Mouse (Mus musculus): ENCODE data around the gene Spout1. TPM values are rescaled to one million over a fixed set of nuclear protein-coding genes. Genes with fewer than 3 reads are reported as not detected.

The Spout1 gene
- polyA plus RNA-seq, 1 experiment from 2014 or later = 59.9 TPM

Other genes starting within 250 kb of the Spout1 start
- gene Gle1, start 243.0 kb downstream of the Spout1 start, polyA plus RNA-seq (2015; fragmentation: Nextera tagmentation; extraction: Ambion mirVana) = 44.5 and 45.5 TPM in 2 replicates
- gene Sptan1, start 212.9 kb downstream of the Spout1 start, polyA plus RNA-seq (2015; fragmentation: Nextera tagmentation; extraction: Ambion mirVana) = 73.3 and 82.9 TPM in 2 replicates
- gene Wdr34, start 129.6 kb downstream of the Spout1 start, polyA plus RNA-seq (2015; fragmentation: Nextera tagmentation; extraction: Ambion mirVana) = 20.9 and 24.7 TPM in 2 replicates
- gene Set, start 121.1 kb downstream of the Spout1 start, polyA plus RNA-seq (2015; fragmentation: Nextera tagmentation; extraction: Ambion mirVana) = 437 and 494 TPM in 2 replicates
- gene Pkn3, start 100.8 kb downstream of the Spout1 start, polyA plus RNA-seq (2015; fragmentation: Nextera tagmentation; extraction: Ambion mirVana) = 10.6 and 11.1 TPM in 2 replicates
- 59.8 and 70.4 TPM in 2 replicates for gene Zdhhc12, start 84.8 kb downstream of the Spout1 start, polyA plus RNA-seq (2015; fragmentation: Nextera tagmentation; extraction: Ambion mirVana)
- 5.0 and 5.6 TPM in 2 replicates for gene Zer1, start 53.9 kb downstream of the Spout1 start, polyA plus RNA-seq (2015; fragmentation: Nextera tagmentation; extraction: Ambion mirVana)
- gene Tbc1d13, start 44.7 kb downstream of the Spout1 start, polyA plus RNA-seq (2015; fragmentation: Nextera tagmentation; extraction: Ambion mirVana) = 7.8 and 8.2 TPM in 2 replicates
- 40.9 and 41.9 TPM in 2 replicates for gene Endog, start 7.0 kb downstream of the Spout1 start, polyA plus RNA-seq (2015; fragmentation: Nextera tagmentation; extraction: Ambion mirVana)
- 18.4 and 19.6 TPM in 2 replicates for gene Kyat1, start 27.4 kb upstream of the Spout1 start, polyA plus RNA-seq (2015; fragmentation: Nextera tagmentation; extraction: Ambion mirVana)
- gene Lrrc8a, start 59.3 kb upstream of the Spout1 start, polyA plus RNA-seq (2015; fragmentation: Nextera tagmentation; extraction: Ambion mirVana) = 37.0 and 37.7 TPM in 2 replicates
- gene Gm28035, start 62.1 kb upstream of the Spout1 start, polyA plus RNA-seq (2015; fragmentation: Nextera tagmentation; extraction: Ambion mirVana) = 0.21 and 0.29 TPM in 2 replicates
- 9.8 and 11.5 TPM in 2 replicates for gene Phyhd1, start 87.7 kb upstream of the Spout1 start, polyA plus RNA-seq (2015; fragmentation: Nextera tagmentation; extraction: Ambion mirVana)
- gene Gm28038, start 102.6 kb upstream of the Spout1 start, polyA plus RNA-seq (2015; fragmentation: Nextera tagmentation; extraction: Ambion mirVana) = not detected in 2 replicates
- gene Dolk, start 107.9 kb upstream of the Spout1 start, polyA plus RNA-seq (2015; fragmentation: Nextera tagmentation; extraction: Ambion mirVana) = 28.8 and 34.4 TPM in 2 replicates
- 29.1 and 29.4 TPM in 2 replicates for gene Nup188, start 107.9 kb upstream of the Spout1 start, polyA plus RNA-seq (2015; fragmentation: Nextera tagmentation; extraction: Ambion mirVana)
- 68.4 and 69.4 TPM in 2 replicates for gene Sh3glb2, start 180.9 kb upstream of the Spout1 start, polyA plus RNA-seq (2015; fragmentation: Nextera tagmentation; extraction: Ambion mirVana)
- 20.9 and 24.1 TPM in 2 replicates for gene Miga2, start 185.8 kb upstream of the Spout1 start, polyA plus RNA-seq (2015; fragmentation: Nextera tagmentation; extraction: Ambion mirVana)
- 44.5 and 50.9 TPM in 2 replicates for gene Dolpp1, start 213.8 kb upstream of the Spout1 start, polyA plus RNA-seq (2015; fragmentation: Nextera tagmentation; extraction: Ambion mirVana)
- gene Crat, start 237.4 kb upstream of the Spout1 start, polyA plus RNA-seq (2015; fragmentation: Nextera tagmentation; extraction: Ambion mirVana) = 19.6 and 19.8 TPM in 2 replicates
- gene Ptpa, start 237.6 kb upstream of the Spout1 start, polyA plus RNA-seq (2015; fragmentation: Nextera tagmentation; extraction: Ambion mirVana) = 117 and 120 TPM in 2 replicates